In genomic region chr7:28714667-28715066, GRCm38 (mm10) we compare ENCODE assay signal across 22 mouse cellular contexts. TPM values are rescaled to one million over a fixed set of nuclear protein-coding genes. Genes with fewer than 3 reads are reported as not detected.
A peak's percentile ranks its signal among the peaks of the same experiment; 100 is the strongest.
DNase-seq lines count a peak whose midpoint lies in the region; ATAC-seq and TF ChIP-seq lines count a peak whose summit lies in the region.
"Had no signal": no experiment of that assay in that cellular context is flagged by ENCODE, and none has a peak within 500 bp of the region (broad histone marks: within the 10 kb centered on the region; RNA-seq: fewer than 3 reads in every experiment).

No protein-coding gene starts in this region.

- peaks cover 20% of the 10 kb centered on the region for H3K79me2 ChIP-seq in myocyte (ENCODE audit: control insufficient read depth, insufficient read depth)

- H3K9me3 ChIP-seq in embryonic facial prominence, embryonic 14.5 days (ENCODE audit: control insufficient read depth, low read length), result no peaks in the 10 kb centered on the region
- H3K9me3 ChIP-seq: hindbrain, embryonic 10.5 days; limb, embryonic 13.5 days; liver, embryonic 15.5 days had no signal

- H3K27me3 ChIP-seq in embryonic facial prominence, embryonic 14.5 days (replicated peaks; ENCODE audit: control insufficient read depth, insufficient read depth, low read length), result no peaks in the 10 kb centered on the region
- no peaks in the 10 kb centered on the region for H3K27me3 ChIP-seq in myocyte (ENCODE audit: control insufficient read depth, insufficient read depth, insufficient read length)
- H3K27me3 ChIP-seq: limb, embryonic 13.5 days had no signal

- no peaks in the 10 kb centered on the region for H3K36me3 ChIP-seq in embryonic facial prominence, embryonic 14.5 days (ENCODE audit: control insufficient read depth, insufficient read depth, low read length)
- H3K36me3 ChIP-seq in myocyte (ENCODE audit: control insufficient read depth, insufficient read depth), result no peaks in the 10 kb centered on the region
- H3K36me3 ChIP-seq: hindbrain, embryonic 10.5 days; limb, embryonic 13.5 days; liver, embryonic 15.5 days had no signal

- H3K4me2 ChIP-seq in embryonic facial prominence, embryonic 14.5 days (ENCODE audit: low read depth, low read length), result no peak overlapping the region
- H3K4me2 ChIP-seq in myocyte (ENCODE audit: low read depth), result peak overlapping the region; percentile 34
- H3K4me2 ChIP-seq: limb, embryonic 13.5 days; liver, embryonic 15.5 days had no signal

- H3K4me1 ChIP-seq in embryonic facial prominence, embryonic 14.5 days (ENCODE audit: control insufficient read depth, insufficient read depth, low read length), result peaks cover 5% of the 10 kb centered on the region
- H3K4me1 ChIP-seq: liver, embryonic 15.5 days had no signal

- ATAC-seq in embryonic facial prominence, embryonic 14.5 days (ENCODE audit: low read depth), result no peak
- ATAC-seq: CD4-positive, CD25-positive, alpha-beta regulatory T cell, adult 4 months; forebrain, postnatal 0 days had no signal

- H3K27ac ChIP-seq in embryonic facial prominence, embryonic 14.5 days (replicated peaks; ENCODE audit: low read depth, low read length), result no peak overlapping the region; the same call in 1 of the 2 replicates
- H3K27ac ChIP-seq: hindbrain, embryonic 10.5 days; limb, embryonic 13.5 days; liver, embryonic 15.5 days had no signal

- WGBS in embryonic facial prominence, embryonic 14.5 days, result 75% methylated on average over 5 of the region's 5 CpGs

- peak; percentile 58 for DNase-seq in layer of hippocampus, adult 11-12 months (ENCODE audit: low spot score)
- DNase-seq in layer of hippocampus, adult 9-10 months (ENCODE audit: low spot score), result no peak
- DNase-seq in brain, adult 2 months (ENCODE audit: low read depth, low spot score), result peak; percentile 71
- peak; percentile 34 for DNase-seq in embryonic facial prominence, embryonic 14.5 days (ENCODE audit: low spot score)
- DNase-seq in adrenal gland, adult 18-20 months (ENCODE audit: low spot score in 2 of 2), result no peak
- DNase-seq in gastrocnemius, postnatal 36 days, result no peak
- DNase-seq: adrenal gland, postnatal 25 days; cerebellum, postnatal 10 days; embryo, embryonic 11 days; forebrain, postnatal 0 days; kidney, adult 9 months; lung, postnatal 14 days; thymus, adult 18-20 months had no signal

- no peak for TF ChIP-seq POLR2A in myocyte (IDR thresholded peaks at IDR 0.05; ENCODE audit: insufficient read length, low read depth)

- H3K4me3 ChIP-seq in embryonic facial prominence, embryonic 14.5 days (ENCODE audit: low read depth, low read length), result no peak overlapping the region
- no peak overlapping the region for H3K4me3 ChIP-seq in myocyte
- H3K4me3 ChIP-seq: hindbrain, embryonic 10.5 days; limb, embryonic 13.5 days; liver, embryonic 15.5 days had no signal

- H3ac ChIP-seq in myocyte (ENCODE audit: control insufficient read depth, insufficient read length), result no peak overlapping the region

- intact Hi-C loops in gastrocnemius, postnatal 36 days (cut with DNase I), result loop anchor here (5.0 kb wide), 1 partner anchor 262 kb away; the partner anchor contains the start of gene Lrfn1

- no peak overlapping the region for H3K9ac ChIP-seq in embryonic facial prominence, embryonic 14.5 days (ENCODE audit: low read depth, low read length)
- H3K9ac ChIP-seq: forebrain, postnatal 0 days; limb, embryonic 13.5 days; liver, embryonic 15.5 days had no signal

TF ChIP-seq in myocyte, 11 proteins besides CTCF, POLR2A, EP300 and RAD21:
- TF ChIP-seq E2F4 (IDR thresholded peaks at IDR 0.05; ENCODE audit: insufficient read depth) (no peak), TCF12 (IDR thresholded peaks at IDR 0.05; ENCODE audit: insufficient read depth, poor library complexity, severe bottlenecking) (no peak), SRF (IDR thresholded peaks at IDR 0.05; ENCODE audit: control insufficient read depth, insufficient read length, low read depth) (no peak), MYOG (IDR thresholded peaks at IDR 0.05; ENCODE audit: control insufficient read depth in 1 of 3, insufficient read depth in 1 of 3, insufficient read length in 2 of 3, low read depth in 2 of 3) (peak in 2 of 3 experiments; percentile 52 to 84), MYOD1 (IDR thresholded peaks at IDR 0.05; ENCODE audit: control insufficient read depth in 1 of 3, insufficient read length in 2 of 3, low read depth in 2 of 3) (peak in 2 of 3 experiments; percentile 55 to 72), TCF3 (IDR thresholded peaks at IDR 0.05; ENCODE audit: insufficient read length, low read depth) (no peak), MAX (IDR thresholded peaks at IDR 0.05; ENCODE audit: low read depth) (no peak), REST (IDR thresholded peaks at IDR 0.05; ENCODE audit: insufficient read depth, insufficient read length) (no peak)

RNA-seq across cellular contexts. Expression of gene Fbxo17, which starts 1.9 kb away (rescaled TPM):
- polyA plus RNA-seq in embryonic facial prominence, embryonic 14.5 days (2014; fragmentation: Nextera tagmentation; extraction: Ambion mirVana), result 27.8 and 29.0 TPM in 2 replicates
- 33.1 TPM for polyA plus RNA-seq in myocyte (2012; fragmentation: generic; extraction: Trizol)
- 1 to 10 TPM; 2.4 to 2.8 TPM for total RNA-seq in adrenal gland, adult 18-20 months (2021)
- 1 to 10 TPM; 3.9 to 5.4 TPM for total RNA-seq in gastrocnemius, postnatal 36 days (2021)
- total RNA-seq: MEL had no signal

RNA-seq across cellular contexts. Expression of gene Fbxo27, which starts 22.0 kb away (rescaled TPM):
- 6.9 and 7.1 TPM in 2 replicates for polyA plus RNA-seq in embryonic facial prominence, embryonic 14.5 days (2014; fragmentation: Nextera tagmentation; extraction: Ambion mirVana)
- polyA plus RNA-seq in myocyte (2012; fragmentation: generic; extraction: Trizol), result not detected
- 1 to 10 TPM; 1.8 TPM for total RNA-seq in adrenal gland, adult 18-20 months (2021)
- total RNA-seq in gastrocnemius, postnatal 36 days (2021), result under 1 TPM; 0.59 to 0.69 TPM
- total RNA-seq: megakaryocyte-erythroid progenitor cell, adult 5-6 weeks; MEL had no signal

RNA-seq across cellular contexts. Expression of gene Mrps12, which starts 27.0 kb away (rescaled TPM):
- 119 and 120 TPM in 2 replicates for polyA plus RNA-seq in embryonic facial prominence, embryonic 14.5 days (2014; fragmentation: Nextera tagmentation; extraction: Ambion mirVana)
- 132 TPM for polyA plus RNA-seq in myocyte (2012; fragmentation: generic; extraction: Trizol)
- 10 to 100 TPM; 72.4 to 79.4 TPM for total RNA-seq in adrenal gland, adult 18-20 months (2021)
- total RNA-seq in gastrocnemius, postnatal 36 days (2021), result 10 to 100 TPM; 33.5 to 34.6 TPM

RNA-seq across cellular contexts. Expression of gene Sars2, which starts 27.1 kb away (rescaled TPM):
- 20.5 and 22.9 TPM in 2 replicates for polyA plus RNA-seq in embryonic facial prominence, embryonic 14.5 days (2014; fragmentation: Nextera tagmentation; extraction: Ambion mirVana)
- polyA plus RNA-seq in myocyte (2012; fragmentation: generic; extraction: Trizol), result 10.5 TPM
- 10 to 100 TPM; 15.6 to 17.2 TPM for total RNA-seq in adrenal gland, adult 18-20 months (2021)
- 10 to 100 TPM; 14.6 to 16.0 TPM for total RNA-seq in gastrocnemius, postnatal 36 days (2021)

RNA-seq across cellular contexts. Expression of gene Ccer2, which starts 41.3 kb away (rescaled TPM):
- polyA plus RNA-seq in embryonic facial prominence, embryonic 14.5 days (2014; fragmentation: Nextera tagmentation; extraction: Ambion mirVana), result 3.8 and 12.7 TPM in 2 replicates
- polyA plus RNA-seq in myocyte (2012; fragmentation: generic; extraction: Trizol), result not detected
- total RNA-seq in adrenal gland, adult 18-20 months (2021), result not detected
- total RNA-seq in gastrocnemius, postnatal 36 days (2021), result not detected
- total RNA-seq: adrenal gland, postnatal 25 days; forebrain, postnatal 0 days; megakaryocyte-erythroid progenitor cell, adult 5-6 weeks; MEL had no signal
- polyA plus RNA-seq: CD4-positive, CD25-positive, alpha-beta regulatory T cell, adult 4 months; gonadal fat pad, adult 2 months; large intestine, adult 2 months; limb, embryonic 13.5 days; liver, embryonic 15.5 days had no signal

Comparison
In these comparisons a context has a peak if more than half of its experiments do, and no peak if none do; other contexts are left out.
1. DNase-seq: peak in layer of hippocampus, adult 11-12 months (single experiment), brain, adult 2 months (single experiment) and embryonic facial prominence, embryonic 14.5 days (single experiment); none in layer of hippocampus, adult 9-10 months (single experiment), adrenal gland, adult 18-20 months (0 of 2) and gastrocnemius, postnatal 36 days (0 of 2).